Mouse (Mus musculus) limb, embryonic 10.5 days (tissue): Measurements from ENCODE around the gene Mcl1. TPM values are rescaled to one million over a fixed set of nuclear protein-coding genes. Genes with fewer than 3 reads are reported as not detected.
"Not testable (repeated sequence)": the region's sequence is repeated elsewhere in the genome, so short reads cannot be mapped to it uniquely, and the experiment has no call there.

Experiments used
- DNase-seq: peaks from one replicate; pipeline ENCODE4 v3.0.0-alpha.2; 2017; ENCODE audit warnings: low spot score
- H3K27ac ChIP-seq: fragments of 300-500 bp; sonication (generic); 2 replicates; pipeline ENCODE4 v1.5.1; 2016; ENCODE audit warnings: mild to moderate bottlenecking
- H3K27me3 ChIP-seq: fragments of 300-500 bp; sonication (generic); 2 replicates; pipeline ENCODE4 v1.6.1; 2016; ENCODE audit warnings: low read depth, mild to moderate bottlenecking; ENCODE audit not compliant: poor library complexity, severe bottlenecking
- H3K36me3 ChIP-seq: fragments of 300-500 bp; sonication (generic); 2 replicates; pipeline ENCODE4 v1.6.1; 2016; ENCODE audit warnings: mild to moderate bottlenecking, moderate library complexity
- H3K4me1 ChIP-seq: fragments of 300-500 bp; sonication (generic); 2 replicates; pipeline ENCODE4 v1.6.1; 2016
- H3K4me3 ChIP-seq: fragments of 300-500 bp; sonication (generic); 2 replicates; pipeline ENCODE4 v1.5.1; 2016; ENCODE audit warnings: mild to moderate bottlenecking, moderate library complexity
- H3K9me3 ChIP-seq: fragments of 300-500 bp; sonication (generic); replicated peaks from 2 replicates; pipeline ENCODE4 v1.6.1; 2016; ENCODE audit warnings: mild to moderate bottlenecking
- WGBS: fragments of 180-500 bp; shearing (Covaris S2); methylation state at CpG from one replicate; pipeline ENCODE4 v1.1.7; 2016; 5-methylcytosine and 5-hydroxymethylcytosine counted together
- polyA plus RNA-seq: library from polyadenylated mRNA; unstranded; fragments of >200 nt; fragmentation: Nextera tagmentation; extraction: Ambion mirVana; gene quantifications from 2 replicates; pipeline ENCODE4 v1.2.1, GENCODE M21; 2016

Mcl1 gene
- polyA plus RNA-seq, 1 experiment from 2014 or later, result 52.1 TPM

- Histone ChIP-seq H3K9me3 (no peaks in the 10 kb centered on the region), H3K27ac (no peak overlapping the region; the same call in 1 of the 2 replicates), H3K4me3 (no peak overlapping the region), H3K4me1 (peaks cover 23% of the 10 kb centered on the region), H3K36me3 (no peaks in the 10 kb centered on the region), H3K27me3 (no peaks in the 10 kb centered on the region)
- 27% methylated on average over 6 of the region's 6 CpGs for WGBS
- DNase-seq, result no peak
Measured at GRCm38 (mm10) chr3:95652871-95653270, 5.7 kb upstream of the Mcl1 start.

- Histone ChIP-seq H3K4me3 (no peak overlapping the region), H3K36me3 (no peaks in the 10 kb centered on the region), H3K27me3 (no peaks in the 10 kb centered on the region), H3K4me1 (peaks cover 27% of the 10 kb centered on the region), H3K27ac (peak overlapping the region; percentile 56; the same call in 1 of the 2 replicates), H3K9me3 (no peaks in the 10 kb centered on the region)
- no peak for DNase-seq
- 33% methylated on average over 11 of the region's 11 CpGs for WGBS
Measured at GRCm38 (mm10) chr3:95653473-95654034, 5.0 kb upstream of the Mcl1 start.

DNA sequence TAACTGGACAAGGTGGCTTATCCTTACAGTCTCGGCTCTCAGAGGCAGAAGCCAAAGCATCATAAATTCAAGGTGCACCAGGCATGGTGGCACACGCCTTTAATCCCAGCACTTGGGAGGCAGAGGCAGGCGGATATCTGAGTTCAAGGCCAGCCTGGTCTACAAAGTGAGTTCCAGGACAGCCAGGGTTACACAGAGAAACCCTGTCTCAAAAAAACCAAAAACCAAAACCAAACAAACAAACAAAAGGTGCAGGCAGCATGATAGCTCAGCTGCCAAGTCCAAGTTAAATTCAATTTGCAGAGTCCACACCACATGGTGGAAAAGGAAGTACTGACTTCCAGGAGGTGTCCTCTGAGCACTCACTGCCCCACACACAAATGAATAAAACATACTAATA is 4.2 kb upstream of the Mcl1 start:
- H3K27ac ChIP-seq, H3K4me3 ChIP-seq, DNase-seq, H3K36me3 ChIP-seq, H3K27me3 ChIP-seq, H3K9me3 ChIP-seq: not testable (repeated sequence)
- H3K4me1 ChIP-seq, result peaks cover 27% of the 10 kb centered on the region
- WGBS, result 87% methylated on average over 3 of the region's 3 CpGs

DNA sequence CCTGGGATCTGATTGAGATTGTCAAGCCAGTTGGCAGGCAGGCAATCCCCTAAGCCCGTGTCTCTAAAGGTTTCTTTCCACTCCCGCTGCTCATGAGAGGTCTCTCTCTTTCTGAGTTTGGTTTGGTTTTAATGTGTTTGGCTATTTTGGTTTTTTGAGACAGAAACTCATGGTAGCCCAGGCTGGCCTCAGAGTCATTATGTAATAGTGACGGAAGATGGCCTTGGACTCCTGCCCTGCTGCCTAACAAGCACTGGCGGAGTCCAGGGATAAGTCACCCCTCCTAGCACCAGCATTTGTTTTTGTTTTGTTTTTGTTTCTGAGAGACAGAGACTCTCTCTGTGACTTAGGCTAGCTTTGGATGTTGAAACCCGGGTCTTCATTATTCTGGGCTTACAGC is 3.2 kb upstream of the Mcl1 start:
- Histone ChIP-seq H3K36me3 (peaks cover 4% of the 10 kb centered on the region), H3K27me3 (no peaks in the 10 kb centered on the region), H3K27ac (no peak overlapping the region), H3K4me1 (peaks cover 29% of the 10 kb centered on the region), H3K9me3 (no peaks in the 10 kb centered on the region), H3K4me3 (no peak overlapping the region)
- no peak for DNase-seq
- WGBS, result 91% methylated on average over 5 of the region's 5 CpGs

DNA sequence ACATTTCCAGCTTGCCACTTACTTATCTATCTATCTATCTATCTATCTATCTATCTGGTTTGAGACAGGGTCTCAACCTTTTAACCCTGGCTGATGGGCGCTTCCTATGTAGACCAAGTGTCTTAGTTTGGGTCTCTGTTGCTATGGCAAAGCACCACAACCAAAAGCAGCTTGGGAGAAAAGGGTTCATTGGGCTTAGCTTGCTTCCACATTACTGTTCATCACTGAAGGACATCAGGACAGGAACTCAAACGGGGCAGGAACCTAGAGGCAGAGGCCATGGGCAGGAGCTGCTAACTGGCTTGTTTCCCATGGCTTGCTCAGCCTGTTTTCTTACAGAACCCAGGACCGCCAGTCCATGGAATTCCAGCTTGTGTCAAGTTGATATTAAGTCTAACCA is 1.5 kb upstream of the Mcl1 start:
- H3K27me3 ChIP-seq, result no peaks in the 10 kb centered on the region
- peaks cover 43% of the 10 kb centered on the region for H3K4me1 ChIP-seq
- no peak overlapping the region for H3K27ac ChIP-seq
- no peak for DNase-seq
- no peak overlapping the region for H3K4me3 ChIP-seq
- H3K36me3 ChIP-seq, result peaks cover 21% of the 10 kb centered on the region
- H3K9me3 ChIP-seq, result no peaks in the 10 kb centered on the region
- 96% methylated on average over 3 of the region's 3 CpGs for WGBS

GRCm38 (mm10) chr3:95657711-95658110 is 877 bp upstream of the Mcl1 start:
- WGBS, result 86% methylated on average over 3 of the region's 3 CpGs

DNA sequence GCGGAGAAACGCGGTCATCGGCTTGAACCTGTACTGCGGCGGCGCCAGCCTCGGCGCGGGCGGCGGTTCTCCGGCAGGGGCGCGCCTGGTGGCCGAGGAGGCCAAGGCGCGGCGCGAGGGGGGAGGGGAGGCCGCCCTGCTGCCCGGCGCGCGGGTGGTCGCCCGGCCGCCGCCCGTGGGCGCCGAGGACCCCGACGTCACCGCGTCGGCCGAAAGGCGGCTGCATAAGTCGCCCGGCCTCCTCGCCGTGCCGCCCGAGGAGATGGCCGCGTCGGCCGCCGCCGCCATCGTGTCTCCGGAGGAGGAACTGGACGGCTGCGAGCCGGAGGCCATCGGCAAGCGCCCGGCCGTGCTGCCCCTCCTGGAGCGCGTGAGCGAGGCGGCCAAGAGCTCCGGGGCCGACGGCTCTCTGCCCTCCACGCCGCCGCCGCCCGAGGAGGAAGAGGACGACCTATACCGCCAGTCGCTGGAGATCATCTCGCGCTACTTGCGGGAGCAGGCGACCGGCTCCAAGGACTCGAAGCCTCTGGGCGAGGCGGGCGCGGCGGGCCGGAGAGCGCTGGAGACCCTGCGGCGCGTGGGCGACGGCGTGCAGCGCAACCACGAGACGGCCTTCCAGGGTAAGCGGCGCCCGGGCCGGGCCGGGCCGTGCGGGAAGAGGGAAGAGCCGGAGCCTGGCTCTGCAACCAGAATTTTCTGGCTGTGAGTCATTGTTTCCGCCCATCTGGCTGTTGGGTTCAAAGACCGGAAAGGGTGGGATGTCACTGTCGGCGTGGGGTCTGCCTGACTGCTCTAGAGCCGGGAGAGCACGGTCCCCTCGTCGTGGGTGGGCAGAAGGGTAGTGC is 502 bp downstream of the Mcl1 start:
- WGBS, result 2% methylated on average over 107 of the region's 113 CpGs
- peaks cover 30% of the 10 kb centered on the region for H3K4me1 ChIP-seq

More at GRCm38 (mm10) chr3:95657711-95658110, 877 bp upstream of the Mcl1 start:
- Histone ChIP-seq H3K27me3 (no peaks in the 10 kb centered on the region), H3K4me1 (peaks cover 42% of the 10 kb centered on the region), H3K4me3 (peak overlapping the region; percentile 90), H3K27ac (peak overlapping the region; percentile 98), H3K9me3 (no peaks in the 10 kb centered on the region), H3K36me3 (peaks cover 27% of the 10 kb centered on the region)
- no peak for DNase-seq

GRCm38 (mm10) chr3:95659948-95660347 is 1.4 kb downstream of the Mcl1 start:
- peak overlapping the region; percentile 98 for H3K27ac ChIP-seq
- WGBS, result 4% methylated on average over 8 of the region's 8 CpGs
- H3K4me1 ChIP-seq, result peaks cover 33% of the 10 kb centered on the region

More for the DNA sequence above, 502 bp downstream of the Mcl1 start:
- H3K27ac ChIP-seq, result peak overlapping the region; percentile 98
- DNase-seq, result peak; percentile 86
- peaks cover 41% of the 10 kb centered on the region for H3K36me3 ChIP-seq
- H3K9me3 ChIP-seq, result no peaks in the 10 kb centered on the region
- H3K4me3 ChIP-seq, result peak overlapping the region; percentile 90
- no peaks in the 10 kb centered on the region for H3K27me3 ChIP-seq

GRCm38 (mm10) chr3:95660788-95661478 is 2.3 kb downstream of the Mcl1 start:
- 44% methylated on average over 2 of the region's 2 CpGs for WGBS
- H3K9me3 ChIP-seq, result no peaks in the 10 kb centered on the region
- peak overlapping the region; percentile 90 for H3K4me3 ChIP-seq
- peaks cover 39% of the 10 kb centered on the region for H3K4me1 ChIP-seq
- no peaks in the 10 kb centered on the region for H3K27me3 ChIP-seq
- peaks cover 56% of the 10 kb centered on the region for H3K36me3 ChIP-seq
- DNase-seq, result no peak
- H3K27ac ChIP-seq, result peak overlapping the region; percentile 98

More at GRCm38 (mm10) chr3:95659948-95660347, 1.4 kb downstream of the Mcl1 start:
- no peaks in the 10 kb centered on the region for H3K9me3 ChIP-seq
- H3K36me3 ChIP-seq, result peaks cover 49% of the 10 kb centered on the region
- DNase-seq, result no peak
- no peaks in the 10 kb centered on the region for H3K27me3 ChIP-seq
- H3K4me3 ChIP-seq, result peak overlapping the region; percentile 90

- Histone ChIP-seq H3K27me3 (no peaks in the 10 kb centered on the region), H3K4me1 (peaks cover 50% of the 10 kb centered on the region), H3K27ac (no peak overlapping the region), H3K9me3 (no peaks in the 10 kb centered on the region), H3K36me3 (peaks cover 59% of the 10 kb centered on the region), H3K4me3 (peak overlapping the region; percentile 90)
- no peak for DNase-seq
- 73% methylated on average over 7 of the region's 7 CpGs for whole genome bisulfite sequencing
Measured at GRCm38 (mm10) chr3:95661945-95662715, 3.5 kb downstream of the Mcl1 start.

GRCm38 (mm10) chr3:95662724-95663449 is 4.3 kb downstream of the Mcl1 start:
- H3K9me3 ChIP-seq, result no peaks in the 10 kb centered on the region
- peaks cover 53% of the 10 kb centered on the region for H3K4me1 ChIP-seq
- H3K27me3 ChIP-seq, result no peaks in the 10 kb centered on the region
- 86% methylated on average over 7 of the region's 7 CpGs for WGBS
- peaks cover 65% of the 10 kb centered on the region for H3K36me3 ChIP-seq
- no peak overlapping the region for H3K27ac ChIP-seq
- DNase-seq, result no peak
- no peak overlapping the region for H3K4me3 ChIP-seq

DNA sequence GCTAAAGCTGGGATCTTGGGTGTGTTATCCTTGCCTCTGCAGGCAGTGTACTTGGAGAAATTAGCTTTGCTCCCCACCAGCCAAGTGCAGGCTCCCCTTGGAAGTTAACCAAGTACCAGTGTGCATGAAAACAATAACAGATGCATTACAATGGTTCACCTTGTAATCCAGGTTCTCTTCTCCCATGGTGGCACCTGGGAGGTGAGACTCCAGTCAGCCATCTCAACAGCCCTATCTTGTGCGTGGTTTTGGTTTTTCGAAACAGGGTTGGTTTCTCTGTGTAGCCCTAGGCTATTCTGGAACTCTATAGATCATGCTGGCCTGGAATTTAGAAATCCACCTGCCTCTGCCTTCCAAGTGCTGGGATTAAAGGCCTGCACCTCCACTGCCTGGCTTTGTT is 4.9 kb downstream of the Mcl1 start:
- Histone ChIP-seq H3K27ac (no peak overlapping the region), H3K9me3 (no peaks in the 10 kb centered on the region), H3K27me3 (no peaks in the 10 kb centered on the region), H3K4me1 (peaks cover 52% of the 10 kb centered on the region), H3K4me3 (no peak overlapping the region), H3K36me3 (peaks cover 71% of the 10 kb centered on the region)
- 91% methylated on average over 2 of the region's 2 CpGs for WGBS
- no peak for DNase-seq
